In genomic region chr15:27617227-27617626, GRCm38 (mm10) we compare ENCODE assay signal across 22 mouse cellular contexts. TPM values are rescaled to one million over a fixed set of nuclear protein-coding genes. Genes with fewer than 3 reads are reported as not detected.
A peak's percentile ranks its signal among the peaks of the same experiment; 100 is the strongest.
DNase-seq lines count a peak whose midpoint lies in the region; ATAC-seq and TF ChIP-seq lines count a peak whose summit lies in the region.
"Had no signal": no experiment of that assay in that cellular context is flagged by ENCODE, and none has a peak within 500 bp of the region (broad histone marks: within the 10 kb centered on the region; RNA-seq: fewer than 3 reads in every experiment).

No protein-coding gene starts in this region.

- no peaks in the 10 kb centered on the region for H3K4me1 ChIP-seq in intestine, postnatal 0 days (replicated peaks; ENCODE audit: control insufficient read depth, insufficient read depth, low read length)
- peaks cover 8% of the 10 kb centered on the region; the same call in 1 of the 2 replicates for H3K4me1 ChIP-seq in intestine, embryonic 16.5 days (ENCODE audit: control insufficient read depth, insufficient read depth, low read length)
- peaks cover 80% of the 10 kb centered on the region for H3K4me1 ChIP-seq in megakaryocyte, embryonic 14.5 days
- H3K4me1 ChIP-seq: forebrain, embryonic 10.5 days; forebrain, embryonic 13.5 days had no signal

- H3K79me2 ChIP-seq in macrophage (ENCODE audit: inconsistent target), result peaks cover 95% of the 10 kb centered on the region

- H3K36me3 ChIP-seq in intestine, postnatal 0 days (ENCODE audit: control insufficient read depth, insufficient read depth), result peaks cover 21% of the 10 kb centered on the region
- peaks cover 3% of the 10 kb centered on the region for H3K36me3 ChIP-seq in intestine, embryonic 16.5 days (ENCODE audit: control insufficient read depth, insufficient read depth, low read length)
- peaks cover 88% of the 10 kb centered on the region for H3K36me3 ChIP-seq in megakaryocyte, embryonic 14.5 days (replicated peaks; ENCODE audit: low read length)
- peaks cover 40% of the 10 kb centered on the region for H3K36me3 ChIP-seq in macrophage (ENCODE audit: inconsistent target)

- H3K9ac ChIP-seq in intestine, postnatal 0 days (ENCODE audit: low read depth, low read length), result no peak overlapping the region
- H3K9ac ChIP-seq in intestine, embryonic 16.5 days (ENCODE audit: low read depth, low read length), result no peak overlapping the region
- H3K9ac ChIP-seq: forebrain, embryonic 13.5 days; heart, embryonic 13.5 days; hindbrain, embryonic 12.5 days; hindbrain, embryonic 15.5 days had no signal

- no peaks in the 10 kb centered on the region for H3K27me3 ChIP-seq in intestine, postnatal 0 days (replicated peaks; ENCODE audit: control insufficient read depth, insufficient read depth, low read length)
- no peaks in the 10 kb centered on the region for H3K27me3 ChIP-seq in intestine, embryonic 16.5 days (replicated peaks; ENCODE audit: control insufficient read depth, insufficient read depth, low read length)
- H3K27me3 ChIP-seq in megakaryocyte, embryonic 14.5 days (replicated peaks), result no peaks in the 10 kb centered on the region
- H3K27me3 ChIP-seq: forebrain, embryonic 13.5 days; heart, embryonic 13.5 days; hindbrain, embryonic 12.5 days; hindbrain, embryonic 15.5 days had no signal

- TF ChIP-seq CTCF in intestine, postnatal 0 days (IDR thresholded peaks at IDR 0.05; ENCODE audit: low read depth), result no peak

- H3K4me3 ChIP-seq in intestine, postnatal 0 days (ENCODE audit: low read depth, low read length), result no peak overlapping the region
- H3K4me3 ChIP-seq in intestine, embryonic 16.5 days (ENCODE audit: low read length), result no peak overlapping the region
- peak overlapping the region; percentile 76 for H3K4me3 ChIP-seq in megakaryocyte, embryonic 14.5 days (replicated peaks)
- H3K4me3 ChIP-seq in macrophage (ENCODE audit: inconsistent target), result no peak overlapping the region
- H3K4me3 ChIP-seq: forebrain, embryonic 10.5 days; forebrain, embryonic 13.5 days; heart, embryonic 10.5 days; heart, embryonic 13.5 days; hindbrain, embryonic 12.5 days; hindbrain, embryonic 15.5 days had no signal

- 69% methylated on average over 3 of the region's 3 CpGs for WGBS in intestine, postnatal 0 days
- 86% methylated on average over 3 of the region's 3 CpGs for WGBS in intestine, embryonic 16.5 days
- 82% methylated on average over 3 of the region's 3 CpGs for WGBS in macrophage (ENCODE audit: missing documents)

- H3K27ac ChIP-seq in intestine, postnatal 0 days (ENCODE audit: low read depth, low read length), result no peak overlapping the region
- no peak overlapping the region for H3K27ac ChIP-seq in intestine, embryonic 16.5 days (ENCODE audit: low read length)
- 0 out of 2 replicates have a peak overlapping the region, but pooled peaks have one; percentile 0 for H3K27ac ChIP-seq in macrophage
- H3K27ac ChIP-seq: forebrain, embryonic 10.5 days; forebrain, embryonic 13.5 days; heart, embryonic 10.5 days; heart, embryonic 13.5 days; hindbrain, embryonic 12.5 days; hindbrain, embryonic 15.5 days had no signal

- no peaks in the 10 kb centered on the region for H3K9me3 ChIP-seq in intestine, postnatal 0 days (ENCODE audit: control insufficient read depth)
- H3K9me3 ChIP-seq in intestine, embryonic 16.5 days (ENCODE audit: control insufficient read depth, low read length), result no peaks in the 10 kb centered on the region
- H3K9me3 ChIP-seq in megakaryocyte, embryonic 14.5 days, result no peaks in the 10 kb centered on the region
- H3K9me3 ChIP-seq: forebrain, embryonic 10.5 days; forebrain, embryonic 13.5 days; heart, embryonic 10.5 days; heart, embryonic 13.5 days; hindbrain, embryonic 12.5 days; hindbrain, embryonic 15.5 days had no signal

- DNase-seq in layer of hippocampus, postnatal 14 days (ENCODE audit: low spot score in 2 of 2), result no peak
- DNase-seq: adrenal gland, adult 2 months; adrenal gland, postnatal 14 days; cerebellum, adult 11-12 months; cerebellum, adult 8-10 months; cerebellum, postnatal 10 days; cerebellum, postnatal 36 days; gastrocnemius, postnatal 14 days; heart, postnatal 14 days had no signal

- ATAC-seq in intestine, postnatal 0 days, result peak; percentile 66
- ATAC-seq in intestine, embryonic 16.5 days, result no peak
- ATAC-seq in megakaryocyte, adult 5-6 weeks (ENCODE audit: poor library complexity, severe bottlenecking), result no peak
- ATAC-seq: CD4-positive, CD25-positive, alpha-beta regulatory T cell, adult 4 months; forebrain, embryonic 13.5 days; forebrain, embryonic 16.5 days had no signal

- no peak overlapping the region for H3K4me2 ChIP-seq in intestine, postnatal 0 days (replicated peaks; ENCODE audit: low read depth)
- H3K4me2 ChIP-seq in intestine, embryonic 16.5 days (ENCODE audit: low read depth, low read length), result no peak overlapping the region
- H3K4me2 ChIP-seq: forebrain, embryonic 13.5 days; heart, embryonic 13.5 days; hindbrain, embryonic 12.5 days; hindbrain, embryonic 15.5 days had no signal

RNA-seq across cellular contexts. Expression of gene Otulin, which starts 13.3 kb away (rescaled TPM):
- 29.9 and 30.8 TPM in 2 replicates for polyA plus RNA-seq in intestine, postnatal 0 days (2015; fragmentation: Nextera tagmentation; extraction: Ambion mirVana)
- polyA plus RNA-seq in intestine, embryonic 16.5 days (2015; fragmentation: Nextera tagmentation; extraction: Ambion mirVana), result 4.7 and 17.1 TPM in 2 replicates
- polyA plus RNA-seq in megakaryocyte, embryonic 14.5 days (2012; ENCODE audit: insufficient read depth, low replicate concordance), result 6.2 and 25.7 TPM in 2 replicates
- 69.0 and 83.8 TPM in 2 replicates for total RNA-seq in megakaryocyte, adult 5-6 weeks (2015)
- 40.1 and 40.6 TPM in 2 replicates for total RNA-seq in megakaryocyte, adult 5-6 weeks (2017)
- total RNA-seq in macrophage (2018; cell fraction: chromatin; rRNA removed), result 100 to 1,000 TPM in 2 of 26 experiments, 10 to 100 TPM in 24; 33.5 to 108 (median 60.6) TPM
- total RNA-seq in macrophage (2018; cell fraction: cytosol; rRNA removed), result 10 to 100 TPM; 41.1 to 67.8 (median 52.0) TPM
- total RNA-seq in macrophage (2018; cell fraction: nucleus; rRNA removed), result 100 to 1,000 TPM in 3 of 26 experiments, 10 to 100 TPM in 23; 40.5 to 114 (median 67.3) TPM
- 43.1 to 52.3 TPM (median 48.8 TPM) in 3 replicates for polyA plus RNA-seq in macrophage (2018)
- 10 to 100 TPM; 22.0 to 22.4 TPM for total RNA-seq in layer of hippocampus, postnatal 14 days (2021)
